Mouse (Mus musculus) skeletal muscle tissue, adult 2 months (tissue): ENCODE measurements around the gene Sptan1.

ENCODE experiments used
- DNase-seq: peaks from one replicate; pipeline ENCODE4 v3.0.0-alpha.2; 2012; ENCODE audit warnings: low read depth, low spot score

Gene Sptan1

GRCm38 (mm10) chr2:30061215-30062166 is 96.1 kb downstream of the Sptan1 start:
- no peak for DNase-seq

DNA sequence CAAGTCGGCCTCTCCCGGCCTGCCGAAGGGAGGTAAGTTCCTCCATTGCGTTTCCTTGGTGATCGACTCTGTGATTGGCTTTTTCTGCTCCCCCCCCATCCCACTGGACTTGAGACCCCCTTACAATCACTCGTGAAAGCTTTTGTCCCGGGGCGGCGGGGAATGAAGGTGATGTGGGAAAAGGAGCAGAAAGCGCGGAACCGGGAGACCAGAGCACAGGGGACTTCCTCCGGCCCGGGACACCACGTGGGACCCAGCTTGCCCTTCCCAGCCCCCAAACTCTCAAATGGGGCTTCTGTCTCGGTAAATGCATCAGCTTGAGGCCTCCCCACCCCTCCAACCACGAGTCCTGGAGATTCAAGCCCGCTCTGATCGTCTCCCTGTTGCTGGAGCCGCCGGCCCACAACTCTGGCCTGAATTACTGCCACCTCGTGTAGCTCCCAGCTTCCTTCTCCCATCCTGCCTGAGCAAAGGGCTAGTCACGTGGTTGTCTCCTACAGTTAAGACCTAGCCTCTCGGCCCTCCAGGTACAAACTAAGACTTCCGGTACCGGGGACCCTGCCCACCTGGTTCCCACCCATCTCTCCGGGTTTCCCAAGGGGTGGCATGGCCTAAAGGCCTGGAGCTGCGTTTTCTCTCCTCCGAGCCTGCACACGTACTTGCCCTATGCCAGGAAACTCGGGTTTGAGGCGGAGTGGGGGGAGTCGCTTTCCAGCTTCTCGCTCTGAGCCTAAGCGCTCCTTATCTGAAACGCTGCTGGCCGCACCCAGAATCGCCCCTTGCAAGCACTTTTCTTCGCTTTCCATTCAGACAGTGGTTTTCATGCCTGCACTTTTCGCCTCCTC is 97.1 kb downstream of the Sptan1 start:
- DNase-seq = peak; percentile 64

DNA sequence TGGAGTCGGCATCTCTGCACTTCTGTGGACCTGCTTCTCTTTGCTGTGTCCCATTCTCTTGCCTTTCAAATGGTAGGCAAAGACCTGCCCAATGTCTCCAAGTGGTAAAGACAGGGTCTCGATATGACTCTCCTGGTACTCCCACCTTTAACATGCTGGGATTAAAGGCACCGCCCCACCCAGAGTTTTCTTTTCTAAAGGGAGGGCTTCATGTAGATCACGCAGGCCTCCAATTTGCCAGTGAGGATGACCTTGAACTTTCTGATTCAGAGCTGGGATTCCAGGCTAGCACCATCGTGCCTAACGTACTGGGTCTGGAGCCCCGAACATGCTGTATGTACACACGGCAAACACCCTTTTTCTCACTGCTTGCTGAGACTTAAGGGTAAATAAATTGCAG is 97.9 kb downstream of the Sptan1 start:
- no peak for DNase-seq

DNA sequence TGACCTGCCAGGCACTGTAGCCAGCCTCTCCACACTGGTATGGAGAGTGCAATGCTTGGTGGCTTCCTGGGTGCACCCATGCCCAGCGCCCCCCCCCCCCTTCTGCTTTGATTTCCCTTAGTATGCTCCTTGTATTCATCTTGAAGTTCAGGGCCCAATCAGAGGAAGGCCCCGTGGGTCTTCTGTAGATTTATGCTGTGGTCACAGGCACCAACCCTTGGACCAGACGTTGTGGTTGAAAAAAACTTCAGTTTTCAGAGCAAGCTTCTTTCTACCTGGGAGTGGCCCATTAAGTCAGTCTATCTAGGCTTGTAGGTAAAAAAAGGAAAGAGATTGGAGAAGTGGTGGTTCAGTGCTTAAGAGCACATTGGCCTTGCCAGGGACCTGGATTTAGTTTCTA is 98.4 kb downstream of the Sptan1 start:
- no peak for DNase-seq

DNA sequence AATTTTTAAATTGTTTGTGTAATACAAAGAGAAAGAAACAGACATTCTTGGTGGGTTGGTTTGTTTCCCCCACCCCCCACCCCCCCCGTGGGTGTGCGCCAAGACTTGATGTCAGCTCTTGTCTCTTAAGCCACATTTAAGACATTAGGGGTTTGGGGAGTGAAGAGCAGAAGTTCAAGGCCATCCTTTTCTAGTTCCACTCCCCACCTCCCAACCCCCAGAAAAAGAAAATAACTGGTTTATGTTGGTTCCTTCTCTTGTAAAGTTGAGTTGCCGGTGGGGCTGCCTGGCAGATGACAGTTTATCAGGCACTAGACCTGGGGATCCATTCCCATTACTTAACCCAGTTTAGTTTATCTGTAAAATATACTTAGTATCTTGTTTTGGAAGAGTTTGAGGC is 98.9 kb downstream of the Sptan1 start:
- no peak for DNase-seq

DNA sequence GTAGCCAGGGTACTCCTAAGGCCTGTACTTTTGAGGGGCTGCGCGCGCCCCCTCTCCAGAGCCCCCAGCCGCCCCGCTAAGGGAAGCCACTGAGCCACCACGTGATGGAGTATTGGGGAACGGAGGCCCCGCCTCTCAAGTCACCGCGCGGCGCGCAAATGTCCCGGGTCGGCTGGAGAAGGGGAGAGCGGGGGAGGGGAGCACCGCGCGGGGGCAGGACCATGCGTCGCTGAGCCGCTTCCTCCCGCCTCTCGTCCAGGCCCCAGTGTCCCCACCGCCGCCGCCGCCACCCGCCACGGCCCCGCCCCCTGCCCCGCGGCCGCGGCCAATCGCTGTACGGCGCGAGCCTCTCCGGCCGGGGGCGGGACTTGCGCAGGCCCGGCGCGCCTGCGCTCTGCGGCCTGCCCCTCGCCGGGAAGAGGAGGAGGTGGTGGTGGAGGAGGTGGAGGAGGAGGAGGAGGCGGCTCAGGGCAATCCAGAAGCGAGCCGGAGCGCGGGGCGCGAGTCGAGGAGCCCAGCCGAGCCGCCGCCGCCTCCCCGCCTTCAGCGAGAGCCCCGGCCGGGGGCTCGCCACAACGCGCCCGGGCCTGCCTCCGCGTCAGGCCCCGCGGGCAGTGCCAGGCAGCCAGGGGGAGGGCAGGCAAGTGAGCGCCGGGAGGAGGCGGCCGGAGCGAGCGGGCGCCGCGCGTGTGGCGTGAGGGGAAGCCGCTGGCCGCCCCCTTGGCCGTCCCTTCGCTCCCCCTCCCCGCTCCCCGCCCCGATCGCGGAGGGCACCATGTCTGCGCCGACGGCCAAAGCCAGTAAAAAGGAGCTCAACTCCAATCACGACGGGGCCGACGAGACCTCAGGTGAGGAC is 100.9 kb downstream of the Sptan1 start:
- peak; percentile 96 for DNase-seq

GRCm38 (mm10) chr2:30067031-30067888 is 101.9 kb downstream of the Sptan1 start:
- no peak for DNase-seq

DNA sequence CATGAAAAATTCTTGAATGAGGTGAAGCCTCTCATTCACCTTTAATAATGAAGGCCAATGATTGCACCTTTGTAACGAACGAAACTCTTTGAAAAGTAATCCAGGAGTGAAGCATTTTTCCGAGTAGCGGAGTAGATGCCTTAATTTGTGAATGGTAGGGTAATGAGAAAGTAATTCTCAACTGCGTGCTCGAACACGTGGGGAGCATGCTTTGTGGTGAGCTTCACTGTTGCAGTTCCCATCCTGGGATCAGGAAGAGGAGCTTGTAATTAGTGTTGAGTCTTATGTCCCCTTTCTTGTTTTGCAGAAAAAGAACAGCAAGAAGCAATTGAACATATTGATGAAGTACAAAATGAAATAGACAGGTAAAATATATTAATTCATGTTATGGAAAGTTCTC is 102.6 kb downstream of the Sptan1 start:
- DNase-seq = no peak

DNA sequence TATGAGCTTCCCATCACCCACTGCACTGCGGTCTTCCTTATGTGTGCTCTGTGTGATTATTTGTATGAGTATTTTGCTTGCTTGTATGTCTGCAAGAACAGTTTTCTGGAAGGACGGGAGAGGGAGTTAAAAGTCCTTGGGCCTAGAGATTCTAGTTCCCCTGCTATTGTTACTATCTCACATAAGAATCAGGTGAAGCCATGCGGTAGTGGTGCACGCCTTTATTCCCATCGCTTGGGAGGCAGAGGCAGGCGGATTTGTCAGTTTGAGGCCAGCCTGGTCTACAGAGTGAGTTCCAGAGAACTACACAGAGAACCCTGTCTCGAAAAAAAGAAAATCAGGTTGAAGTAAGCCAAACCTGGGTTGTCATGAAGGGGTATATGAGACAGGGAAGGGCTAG is 107.5 kb downstream of the Sptan1 start:
- DNase-seq = no peak

DNA sequence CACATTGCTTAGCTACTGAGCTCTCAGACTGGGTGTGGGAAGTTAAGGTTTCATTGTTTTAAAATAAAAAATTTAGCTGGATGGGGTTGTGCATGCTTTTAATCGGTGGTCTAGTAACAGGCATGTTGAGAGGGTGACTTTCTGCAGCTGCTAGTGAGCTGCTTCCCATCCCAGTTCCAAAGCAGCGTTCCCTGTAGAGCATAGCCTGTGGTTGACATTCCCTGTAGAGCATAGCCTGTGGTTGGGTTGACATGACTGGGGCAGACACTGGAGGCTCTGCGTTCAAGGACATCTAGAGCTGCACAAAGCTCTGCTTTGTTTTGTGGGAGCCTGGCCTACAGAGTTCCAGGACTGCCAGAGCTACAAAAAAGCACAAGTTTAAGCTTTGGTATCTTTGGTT is 107.9 kb downstream of the Sptan1 start:
- no peak for DNase-seq

- no peak for DNase-seq
Measured at GRCm38 (mm10) chr2:30075625-30076024, 110.3 kb downstream of the Sptan1 start.

DNA sequence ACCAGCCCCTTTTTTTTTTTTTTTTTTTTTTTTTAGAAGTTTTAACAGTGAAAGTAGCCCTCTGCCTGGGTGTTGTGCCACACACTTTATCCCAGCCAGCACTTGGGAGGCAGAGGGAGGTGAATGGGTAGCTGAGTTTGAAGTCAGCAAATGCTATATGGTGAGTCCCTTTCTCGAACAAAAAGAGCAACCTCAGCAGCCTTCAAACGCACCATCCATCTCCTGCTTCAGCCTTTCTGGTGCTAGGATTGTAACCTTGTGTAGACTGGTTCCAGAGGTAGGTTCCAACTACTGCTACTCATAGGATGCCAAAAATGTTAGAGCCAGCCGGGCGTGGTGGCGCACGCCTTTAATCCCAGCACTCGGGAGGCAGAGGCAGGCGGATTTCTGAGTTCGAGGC is 111.1 kb downstream of the Sptan1 start:
- DNase-seq = no peak

DNA sequence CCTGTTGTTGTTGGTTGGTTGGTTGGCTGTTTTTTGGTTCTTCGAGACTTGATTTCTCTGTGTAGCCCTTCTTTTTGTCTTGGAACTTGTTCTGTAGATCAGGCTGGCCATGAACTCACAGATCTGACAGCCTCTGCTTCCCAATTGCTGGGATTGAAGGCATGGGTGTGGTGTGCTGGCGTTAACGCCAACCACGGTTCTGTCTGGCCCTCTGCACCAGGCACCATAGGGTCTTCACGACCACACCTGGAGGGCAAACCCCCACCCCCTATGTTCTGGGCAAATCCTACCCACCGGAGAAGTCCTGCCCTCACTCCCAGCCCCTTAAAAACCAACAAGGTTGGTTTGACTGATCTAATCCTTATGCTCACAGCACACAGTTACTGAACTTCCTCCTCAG is 111.6 kb downstream of the Sptan1 start:
- DNase-seq = no peak

GRCm38 (mm10) chr2:30077502-30078348 is 112.4 kb downstream of the Sptan1 start, which contains the start of gene Pkn3:
Gene Pkn3 (plus strand): TSS chr2:30077684.
- DNase-seq = peak; percentile 60

GRCm38 (mm10) chr2:30078349-30078712 is 113.0 kb downstream of the Sptan1 start:
- no peak for DNase-seq

GRCm38 (mm10) chr2:30078760-30079159 is 113.4 kb downstream of the Sptan1 start:
- DNase-seq = no peak

- DNase-seq = no peak
Measured at GRCm38 (mm10) chr2:30080181-30080800, 114.9 kb downstream of the Sptan1 start.
